Mouse (Mus musculus) yolk sac, embryonic 10.5 days (tissue): ENCODE results near the gene Gng2.
"Not testable (repeated sequence)": the region's sequence is repeated elsewhere in the genome, so short reads cannot be mapped to it uniquely, and the experiment has no call there.

Source experiments
- DNase-seq: peaks from one replicate; pipeline ENCODE4 v3.0.0-alpha.2; 2017; ENCODE audit warnings: low spot score

Gng2 gene

GRCm38 (mm10) chr14:19935084-19935483, 42.3 kb downstream of the Gng2 start:
- DNase-seq, result no peak

DNA sequence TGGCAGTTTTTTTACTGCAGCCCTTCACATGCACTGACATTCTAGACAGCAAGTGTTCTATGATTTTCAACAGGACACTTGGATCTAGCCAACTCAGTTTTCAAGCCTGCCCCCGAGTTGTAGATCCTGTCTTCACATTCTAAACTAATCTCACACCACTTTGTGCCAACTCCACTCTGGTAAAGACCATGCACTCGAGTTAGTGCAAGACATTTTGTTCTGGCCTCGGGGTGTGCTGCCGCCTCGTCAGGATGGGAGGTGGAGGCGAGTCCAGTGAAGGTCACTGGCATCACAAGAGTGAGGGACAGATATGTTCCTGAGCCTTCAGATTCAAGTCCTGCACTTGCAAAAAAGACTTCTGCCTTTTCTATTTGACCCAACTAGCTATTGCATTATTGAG, 44.1 kb downstream of the Gng2 start:
- DNase-seq, result no peak

GRCm38 (mm10) chr14:19927879-19928278, 49.5 kb downstream of the Gng2 start:
- peak; percentile 26 for DNase-seq

DNA sequence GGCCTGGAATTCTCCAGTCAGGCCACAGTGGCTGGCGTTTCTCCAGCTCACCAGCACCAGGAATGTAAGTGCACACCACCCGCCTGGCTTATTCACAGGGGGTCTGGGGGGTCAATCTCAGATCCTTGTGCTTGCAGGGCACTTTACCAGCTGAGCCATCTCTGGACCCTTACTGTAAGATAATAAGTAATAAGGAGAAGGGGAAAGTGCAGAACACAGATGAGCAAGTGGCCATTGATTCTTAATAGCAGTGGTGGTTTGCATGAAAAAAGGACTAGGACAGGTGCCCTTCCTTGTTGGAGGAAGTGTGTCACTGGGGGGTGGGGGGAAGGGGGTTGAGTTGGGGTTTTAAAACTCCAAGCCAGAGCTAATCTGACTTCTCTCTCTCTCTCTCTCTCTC, 50.3 kb downstream of the Gng2 start:
- no peak for DNase-seq

DNA sequence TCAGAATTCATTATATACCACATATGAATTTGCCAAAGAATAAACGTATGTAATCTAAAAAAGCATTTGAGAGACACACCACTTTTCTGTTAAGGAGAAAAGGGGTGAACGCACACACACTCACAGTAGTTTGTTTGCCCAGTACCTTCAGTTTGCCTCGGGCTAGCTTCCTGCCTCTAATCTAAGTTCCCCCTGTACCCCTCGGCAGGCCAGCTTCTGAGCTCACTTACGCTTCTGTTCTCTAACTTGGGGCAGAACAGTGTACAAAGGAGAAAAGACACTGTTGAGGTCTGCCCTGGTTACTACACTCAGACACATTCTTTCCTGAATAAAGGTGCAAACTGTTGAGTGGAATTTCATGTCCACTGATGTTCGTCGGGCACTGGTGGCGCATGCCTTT, 51.1 kb downstream of the Gng2 start:
- DNase-seq, result no peak

DNA sequence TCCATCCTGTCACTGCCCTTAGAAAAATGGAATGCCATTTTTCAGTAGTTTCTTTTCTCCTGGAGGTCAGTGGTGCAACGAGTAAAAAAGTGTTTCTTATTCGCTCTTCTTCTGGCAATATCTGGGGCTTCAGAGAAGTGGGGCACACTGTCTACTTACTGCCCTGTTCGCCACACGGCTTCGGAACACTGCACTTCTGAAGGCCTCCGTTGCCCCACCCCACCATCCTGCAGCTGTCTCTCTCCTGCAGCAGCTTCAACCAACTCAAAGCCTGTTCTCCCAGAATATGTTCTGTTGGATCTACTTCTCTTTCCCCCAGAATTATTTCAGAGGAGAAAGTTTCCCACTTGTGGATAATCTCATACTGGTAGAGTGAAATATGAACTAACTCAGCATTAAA, 52.3 kb downstream of the Gng2 start:
- DNase-seq, result no peak

GRCm38 (mm10) chr14:19924086-19924485, 53.3 kb downstream of the Gng2 start:
- no peak for DNase-seq

DNA sequence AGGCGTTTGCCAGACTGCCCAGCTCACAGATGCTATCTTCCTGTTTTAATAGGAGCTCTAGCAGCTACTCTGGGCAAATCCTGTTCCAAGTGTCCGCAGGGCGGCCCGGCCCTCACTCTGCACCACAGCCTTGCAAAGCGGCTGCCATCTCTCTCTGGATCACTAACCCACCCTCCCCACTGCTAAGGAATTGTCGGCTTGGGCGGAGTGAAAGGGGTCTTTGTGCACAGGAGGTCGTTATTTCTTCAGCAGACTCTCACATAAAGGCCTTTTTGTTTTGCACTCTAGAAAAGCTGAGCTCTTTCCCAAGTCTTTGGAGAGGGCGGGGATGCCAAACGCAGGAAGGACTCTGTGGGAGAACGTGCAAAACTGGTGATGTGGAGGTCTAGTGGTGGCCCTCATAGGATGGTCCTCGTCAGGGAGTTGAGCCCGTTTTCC, 57.2 kb downstream of the Gng2 start:
- DNase-seq, result no peak

- no peak for DNase-seq
These were observed 57.6 kb downstream of the Gng2 start for GRCm38 (mm10) chr14:19919789-19920188.

GRCm38 (mm10) chr14:19917534-19917933, 59.9 kb downstream of the Gng2 start:
- DNase-seq, result no peak

DNA sequence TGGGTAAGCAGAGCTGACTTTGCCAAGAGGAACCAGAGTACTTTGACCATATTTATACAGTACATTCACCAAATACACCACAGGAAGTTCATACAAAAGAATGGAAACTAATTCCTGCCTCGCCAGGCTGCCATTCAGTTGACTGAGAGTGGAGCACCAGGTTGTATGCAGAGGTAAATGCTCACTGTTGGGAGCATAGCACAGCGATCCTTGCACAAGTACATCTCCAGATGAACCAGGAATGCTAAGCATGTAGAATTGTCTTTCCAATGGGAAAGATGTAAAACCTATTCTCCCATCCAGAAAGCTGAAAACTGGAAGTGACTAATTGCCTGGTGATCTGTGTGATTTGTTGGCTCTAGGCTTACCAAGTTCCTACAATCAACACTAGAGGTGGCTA, 61.1 kb downstream of the Gng2 start:
- no peak for DNase-seq

DNA sequence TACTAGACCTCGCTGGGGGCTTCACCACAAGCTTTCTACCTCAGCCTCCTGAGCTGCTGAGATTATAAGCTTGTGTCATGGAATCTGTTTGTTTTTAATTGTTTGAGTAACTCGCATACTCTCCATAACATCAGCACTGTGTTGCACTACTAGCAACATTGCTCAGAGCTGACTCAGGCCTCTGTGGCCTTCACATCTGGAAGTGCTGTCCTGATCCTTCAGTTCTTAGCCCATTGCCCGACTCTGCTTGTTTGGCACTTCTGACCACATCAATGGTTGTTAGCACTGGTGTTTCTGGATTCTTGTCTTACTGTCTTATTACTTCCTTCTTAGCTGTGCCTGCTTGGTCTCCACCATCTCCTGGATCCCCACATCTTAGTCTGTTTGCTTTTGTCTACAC, 64.5 kb downstream of the Gng2 start:
- DNase-seq, result no peak

DNA sequence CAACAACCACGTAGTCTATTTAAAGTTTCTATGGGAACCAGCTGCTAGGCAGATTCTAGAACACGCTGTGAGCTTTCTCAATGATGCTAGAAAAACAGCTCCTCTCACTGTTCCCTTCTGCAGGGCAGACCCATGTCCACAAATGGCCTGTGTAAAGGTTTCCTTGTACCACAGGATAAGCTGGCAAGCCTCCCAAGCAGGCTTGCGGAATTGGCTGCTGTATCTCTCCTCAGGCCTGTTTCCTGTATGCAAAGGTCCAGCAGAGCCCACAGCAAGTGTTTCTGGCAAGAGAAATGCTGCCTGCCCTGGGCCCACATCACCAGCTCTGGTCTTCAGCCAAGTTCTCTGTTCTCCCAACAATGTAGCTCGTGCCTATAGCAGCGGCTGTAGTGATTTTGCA, 71.8 kb downstream of the Gng2 start:
- no peak for DNase-seq

- no peak for DNase-seq
These were observed 72.6 kb downstream of the Gng2 start for GRCm38 (mm10) chr14:19904821-19905220.

DNA sequence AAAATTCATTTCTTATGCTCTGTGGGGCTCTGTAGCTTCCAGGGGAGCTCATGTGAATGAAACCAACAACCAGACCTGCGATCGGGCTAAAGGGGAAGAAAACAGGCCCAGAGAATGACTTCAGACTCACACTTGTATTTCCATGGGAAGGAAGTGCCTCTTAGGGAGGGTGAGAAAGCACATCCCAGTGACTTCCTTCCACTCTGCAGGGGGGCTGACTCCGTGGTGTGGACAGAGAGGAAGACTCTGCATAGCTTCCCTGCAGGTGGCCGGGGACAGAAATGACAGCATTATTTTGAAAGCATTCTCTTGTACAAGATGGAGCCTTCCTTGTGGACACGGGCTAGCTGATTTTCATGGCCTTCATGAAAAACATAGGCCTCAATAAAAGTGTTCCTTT, 73.4 kb downstream of the Gng2 start:
- DNase-seq, result no peak

- DNase-seq, result no peak
These were observed 76.9 kb downstream of the Gng2 start for GRCm38 (mm10) chr14:19900492-19900891.

DNA sequence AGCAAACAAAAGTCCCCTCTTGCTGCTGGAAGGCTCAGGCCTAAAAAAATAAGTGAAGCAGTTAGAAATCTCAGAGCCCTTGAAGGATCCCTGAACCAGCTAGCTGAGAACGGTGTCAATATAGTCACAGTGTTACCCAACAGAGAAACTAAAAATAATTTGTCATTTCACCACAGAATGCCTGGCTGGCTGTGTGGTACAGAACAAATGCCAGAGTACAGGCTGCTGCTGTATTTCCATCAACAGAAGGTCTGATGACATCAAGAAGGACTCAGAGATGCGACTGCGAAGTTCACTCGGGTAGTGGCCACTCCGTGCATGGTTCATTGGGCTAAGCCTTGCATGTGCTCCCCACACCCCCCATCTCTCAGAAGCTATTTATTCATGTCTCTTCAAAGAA, 89.9 kb downstream of the Gng2 start:
- DNase-seq, result no peak

DNA sequence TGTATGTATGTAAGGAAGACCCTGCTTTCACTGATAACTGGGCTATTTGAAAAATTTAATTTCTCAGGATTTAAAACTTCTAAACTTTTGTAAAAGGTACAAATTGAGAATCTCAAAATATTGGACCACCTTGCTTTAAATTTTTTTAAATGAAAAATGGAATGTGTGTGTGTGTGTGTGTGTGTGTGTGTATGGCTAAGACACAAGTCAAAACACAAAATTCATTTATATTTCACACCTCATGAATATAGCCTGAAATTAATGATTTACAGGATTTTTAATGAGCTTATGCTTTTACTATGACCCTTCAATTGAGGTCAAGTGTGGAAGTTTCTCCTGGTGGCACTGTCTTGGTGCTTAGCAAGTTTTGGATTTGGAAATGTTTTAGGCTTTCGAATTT, 93.0 kb downstream of the Gng2 start:
- DNase-seq, result not testable (repeated sequence)

DNA sequence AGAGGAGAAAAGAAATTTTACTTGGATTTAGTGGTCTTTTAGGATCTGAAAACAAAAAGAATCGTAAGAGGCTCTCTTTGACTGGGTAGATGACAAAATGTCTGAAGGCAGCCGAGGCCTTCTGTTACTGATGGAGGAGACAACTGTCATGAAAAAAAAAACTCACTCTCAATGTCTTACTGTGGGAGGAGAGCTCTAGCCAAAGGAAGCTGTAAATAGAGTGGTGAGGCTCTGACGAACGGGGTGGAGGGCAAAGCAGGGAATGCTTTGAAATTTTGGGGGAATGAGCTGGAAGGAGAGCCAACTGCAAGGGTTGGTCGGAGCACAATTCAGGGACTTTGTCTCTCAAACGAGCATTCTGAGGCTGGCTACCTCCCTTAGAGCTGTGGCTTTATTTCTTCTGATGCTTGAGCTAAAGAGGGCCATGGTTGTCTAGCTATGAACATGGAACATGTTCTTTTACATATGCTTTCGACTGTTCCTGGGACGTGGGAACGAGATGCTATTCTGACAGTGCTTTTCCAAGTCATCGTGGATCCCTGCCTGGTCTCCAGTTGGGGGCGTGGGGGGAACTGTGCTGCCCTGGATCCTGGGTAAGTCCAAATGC, 103.1 kb downstream of the Gng2 start:
- no peak for DNase-seq

DNA sequence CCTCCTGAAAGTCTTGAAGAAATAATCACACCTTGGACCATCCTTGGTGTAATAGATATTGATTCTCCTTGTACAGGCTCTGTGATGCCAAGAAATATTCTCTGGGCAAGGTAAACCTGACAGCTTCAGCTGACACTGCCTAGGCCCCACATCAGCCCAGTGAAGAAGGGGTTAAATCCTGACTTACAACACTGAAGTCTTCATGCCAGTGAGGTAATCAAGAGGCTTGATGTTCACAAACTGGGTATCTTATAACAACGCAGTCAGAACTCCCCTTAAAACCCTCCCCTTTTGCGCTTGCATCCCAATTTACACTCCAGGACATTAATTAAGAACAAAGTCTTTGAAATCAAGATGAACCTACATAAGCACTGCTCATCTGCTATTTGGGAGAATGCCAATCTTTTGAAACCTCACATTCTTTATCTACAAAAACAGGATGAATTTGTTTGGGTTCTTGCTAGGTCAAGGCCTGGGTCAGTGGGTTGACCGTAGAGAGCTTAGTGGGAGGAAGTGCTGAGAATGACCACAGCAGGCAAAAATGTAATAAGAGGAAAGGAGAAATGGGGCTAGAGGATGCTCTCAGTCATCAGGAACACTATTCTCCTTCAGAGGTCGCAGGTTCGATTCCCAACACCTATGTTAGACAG, 110.0 kb downstream of the Gng2 start:
- no peak for DNase-seq

GRCm38 (mm10) chr14:19865121-19865520, 112.3 kb downstream of the Gng2 start:
- DNase-seq, result not testable (repeated sequence)

- DNase-seq, result no peak
These were observed 115.9 kb downstream of the Gng2 start for GRCm38 (mm10) chr14:19861311-19862080.

- DNase-seq, result no peak
These were observed 117.1 kb downstream of the Gng2 start for GRCm38 (mm10) chr14:19860281-19860680.
